Mouse (Mus musculus): ENCODE results near the gene Ssh2. TPM values are rescaled to one million over a fixed set of nuclear protein-coding genes. Genes with fewer than 3 reads are reported as not detected.

Ssh2 gene
- polyA plus RNA-seq, 1 experiment = 43.8 TPM

- Histone ChIP-seq H3K4me1 (ENCODE audit: control insufficient read depth, insufficient read depth, low read length) (no peaks in the 10 kb centered on the region), H3K4me3 (ENCODE audit: control insufficient read depth, low read depth, low read length) (no peak overlapping the region), H3K27ac (ENCODE audit: control insufficient read depth, insufficient read depth, low read depth, low read length) (no peak overlapping the region), H3K36me3 (ENCODE audit: control insufficient read depth, insufficient read depth, low read length) (no peaks in the 10 kb centered on the region), H3K27me3 (ENCODE audit: control insufficient read depth, insufficient read depth, low read length) (no peaks in the 10 kb centered on the region)
- TF ChIP-seq POLR2A (IDR thresholded peaks at IDR 0.05; ENCODE audit: control insufficient read depth, low read depth, low read length) = no peak
- no peak for TF ChIP-seq CTCF (IDR thresholded peaks at IDR 0.05; ENCODE audit: control insufficient read depth, insufficient read depth, insufficient replicate concordance, low read depth, low read length)
These were observed 149.8 kb downstream of the Ssh2 start for GRCm38 (mm10) chr11:77365706-77366386.

- Histone ChIP-seq H3K4me3 (ENCODE audit: control insufficient read depth, low read depth, low read length) (no peak overlapping the region), H3K27me3 (ENCODE audit: control insufficient read depth, insufficient read depth, low read length) (no peaks in the 10 kb centered on the region), H3K27ac (ENCODE audit: control insufficient read depth, insufficient read depth, low read depth, low read length) (no peak overlapping the region), H3K36me3 (ENCODE audit: control insufficient read depth, insufficient read depth, low read length) (no peaks in the 10 kb centered on the region), H3K4me1 (ENCODE audit: control insufficient read depth, insufficient read depth, low read length) (no peaks in the 10 kb centered on the region)
- TF ChIP-seq CTCF (IDR thresholded peaks at IDR 0.05; ENCODE audit: control insufficient read depth, insufficient read depth, insufficient replicate concordance, low read depth, low read length) = no peak
- TF ChIP-seq POLR2A (IDR thresholded peaks at IDR 0.05; ENCODE audit: control insufficient read depth, low read depth, low read length) = no peak
These were observed 151.6 kb downstream of the Ssh2 start for GRCm38 (mm10) chr11:77367541-77368270.

GRCm38 (mm10) chr11:77369188-77369840 is 153.2 kb downstream of the Ssh2 start:
- H3K4me1 ChIP-seq (ENCODE audit: control insufficient read depth, insufficient read depth, low read length) = no peaks in the 10 kb centered on the region
- H3K27ac ChIP-seq (ENCODE audit: control insufficient read depth, insufficient read depth, low read depth, low read length) = no peak overlapping the region
- no peak overlapping the region for H3K4me3 ChIP-seq (ENCODE audit: control insufficient read depth, low read depth, low read length)
- TF ChIP-seq CTCF (IDR thresholded peaks at IDR 0.05; ENCODE audit: control insufficient read depth, insufficient read depth, insufficient replicate concordance, low read depth, low read length) = no peak
- no peak for TF ChIP-seq POLR2A (IDR thresholded peaks at IDR 0.05; ENCODE audit: control insufficient read depth, low read depth, low read length)
- H3K27me3 ChIP-seq (ENCODE audit: control insufficient read depth, insufficient read depth, low read length) = no peaks in the 10 kb centered on the region
- H3K36me3 ChIP-seq (ENCODE audit: control insufficient read depth, insufficient read depth, low read length) = no peaks in the 10 kb centered on the region

- Histone ChIP-seq H3K27ac (ENCODE audit: control insufficient read depth, insufficient read depth, low read depth, low read length) (no peak overlapping the region), H3K4me3 (ENCODE audit: control insufficient read depth, low read depth, low read length) (no peak overlapping the region), H3K27me3 (ENCODE audit: control insufficient read depth, insufficient read depth, low read length) (no peaks in the 10 kb centered on the region), H3K4me1 (ENCODE audit: control insufficient read depth, insufficient read depth, low read length) (no peaks in the 10 kb centered on the region), H3K36me3 (ENCODE audit: control insufficient read depth, insufficient read depth, low read length) (no peaks in the 10 kb centered on the region)
- TF ChIP-seq POLR2A (IDR thresholded peaks at IDR 0.05; ENCODE audit: control insufficient read depth, low read depth, low read length) = no peak
- TF ChIP-seq CTCF (IDR thresholded peaks at IDR 0.05; ENCODE audit: control insufficient read depth, insufficient read depth, insufficient replicate concordance, low read depth, low read length) = no peak
These were observed 153.7 kb downstream of the Ssh2 start for GRCm38 (mm10) chr11:77369841-77370191.

- Histone ChIP-seq H3K4me1 (ENCODE audit: control insufficient read depth, insufficient read depth, low read length) (no peaks in the 10 kb centered on the region), H3K36me3 (ENCODE audit: control insufficient read depth, insufficient read depth, low read length) (no peaks in the 10 kb centered on the region), H3K4me3 (ENCODE audit: control insufficient read depth, low read depth, low read length) (no peak overlapping the region), H3K27me3 (ENCODE audit: control insufficient read depth, insufficient read depth, low read length) (no peaks in the 10 kb centered on the region), H3K27ac (ENCODE audit: control insufficient read depth, insufficient read depth, low read depth, low read length) (no peak overlapping the region)
- TF ChIP-seq POLR2A (IDR thresholded peaks at IDR 0.05; ENCODE audit: control insufficient read depth, low read depth, low read length) = no peak
- TF ChIP-seq CTCF (IDR thresholded peaks at IDR 0.05; ENCODE audit: control insufficient read depth, insufficient read depth, insufficient replicate concordance, low read depth, low read length) = no peak
These were observed 155.0 kb downstream of the Ssh2 start for GRCm38 (mm10) chr11:77371088-77371487.

- Histone ChIP-seq H3K27ac (ENCODE audit: control insufficient read depth, insufficient read depth, low read depth, low read length) (no peak overlapping the region), H3K4me3 (ENCODE audit: control insufficient read depth, low read depth, low read length) (no peak overlapping the region), H3K27me3 (ENCODE audit: control insufficient read depth, insufficient read depth, low read length) (no peaks in the 10 kb centered on the region), H3K4me1 (ENCODE audit: control insufficient read depth, insufficient read depth, low read length) (no peaks in the 10 kb centered on the region), H3K36me3 (ENCODE audit: control insufficient read depth, insufficient read depth, low read length) (no peaks in the 10 kb centered on the region)
- TF ChIP-seq CTCF (IDR thresholded peaks at IDR 0.05; ENCODE audit: control insufficient read depth, insufficient read depth, insufficient replicate concordance, low read depth, low read length) (no peak), POLR2A (IDR thresholded peaks at IDR 0.05; ENCODE audit: control insufficient read depth, low read depth, low read length) (no peak)
These were observed 155.6 kb downstream of the Ssh2 start for GRCm38 (mm10) chr11:77371696-77372095.

GRCm38 (mm10) chr11:77372196-77372904 is 156.3 kb downstream of the Ssh2 start:
- no peak overlapping the region for H3K4me3 ChIP-seq (ENCODE audit: control insufficient read depth, low read depth, low read length)
- TF ChIP-seq CTCF (IDR thresholded peaks at IDR 0.05; ENCODE audit: control insufficient read depth, insufficient read depth, insufficient replicate concordance, low read depth, low read length) (no peak), POLR2A (IDR thresholded peaks at IDR 0.05; ENCODE audit: control insufficient read depth, low read depth, low read length) (no peak)
- H3K27me3 ChIP-seq (ENCODE audit: control insufficient read depth, insufficient read depth, low read length) = no peaks in the 10 kb centered on the region
- no peaks in the 10 kb centered on the region for H3K36me3 ChIP-seq (ENCODE audit: control insufficient read depth, insufficient read depth, low read length)
- H3K4me1 ChIP-seq (ENCODE audit: control insufficient read depth, insufficient read depth, low read length) = no peaks in the 10 kb centered on the region
- no peak overlapping the region for H3K27ac ChIP-seq (ENCODE audit: control insufficient read depth, insufficient read depth, low read depth, low read length)

Data from testis, adult 2 months (tissue).